Mouse (Mus musculus): ENCODE results near the gene Bicra.

- TF ChIP-seq EP300 (IDR thresholded peaks at IDR 0.05; ENCODE audit: low read depth), result no peak
- no peak for TF ChIP-seq CTCF (IDR thresholded peaks at IDR 0.05; ENCODE audit: low read depth)
Measured at GRCm38 (mm10) chr7:16039363-16039762, 8.4 kb downstream of the Bicra start.

All from liver, embryonic 14.5 days (tissue).